ENCODE assay signal across 30 mouse cellular contexts in genomic region chr12:8545066-8545610, GRCm38 (mm10). TPM values are rescaled to one million over a fixed set of nuclear protein-coding genes. Genes with fewer than 3 reads are reported as not detected.
DNase-seq lines count a peak whose midpoint lies in the region; ATAC-seq lines count a peak whose summit lies in the region.
"Had no signal": no experiment of that assay in that cellular context is flagged by ENCODE, and none has a peak within 500 bp of the region (broad histone marks: within the 10 kb centered on the region; RNA-seq: fewer than 3 reads in every experiment).

No protein-coding gene starts in this region.

- peak; percentile 60 for DNase-seq in heart, adult 11 months
- no peak for DNase-seq in heart, adult 18-20 months
- DNase-seq in midbrain, embryonic 10.5 days (ENCODE audit: low spot score), result peak; percentile 8
- DNase-seq in frontal cortex, postnatal 36 days (ENCODE audit: low spot score in 2 of 2), result peak; percentile 38 to 48
- peak; percentile 34 for DNase-seq in right cerebral cortex, postnatal 25 days
- no peak for DNase-seq in thymus, postnatal 36 days
- DNase-seq: cerebellum, adult 9-11 months; gastrocnemius, postnatal 10 days; heart, adult 2 months; heart, postnatal 36 days; kidney, adult 11 months; kidney, postnatal 10 days; liver, embryonic 13.5 days; lung, embryonic 14.5 days; lung, postnatal 36 days; retina, postnatal 1 day had no signal

- no peaks in the 10 kb centered on the region for H3K36me3 ChIP-seq in midbrain, embryonic 10.5 days
- no peaks in the 10 kb centered on the region for H3K36me3 ChIP-seq in midbrain, embryonic 16.5 days (ENCODE audit: control insufficient read depth, insufficient read depth, low read length)
- H3K36me3 ChIP-seq in neural tube, embryonic 15.5 days, result no peaks in the 10 kb centered on the region
- H3K36me3 ChIP-seq: embryonic facial prominence, embryonic 13.5 days; G1E; limb, embryonic 12.5 days; liver, embryonic 13.5 days; stomach, embryonic 15.5 days had no signal

- H3K4me1 ChIP-seq in midbrain, embryonic 10.5 days, result no peaks in the 10 kb centered on the region
- no peaks in the 10 kb centered on the region for H3K4me1 ChIP-seq in midbrain, embryonic 16.5 days (ENCODE audit: control insufficient read depth, insufficient read depth, low read length)
- H3K4me1 ChIP-seq in neural tube, embryonic 15.5 days, result no peaks in the 10 kb centered on the region
- H3K4me1 ChIP-seq: embryonic facial prominence, embryonic 13.5 days; limb, embryonic 12.5 days; stomach, embryonic 15.5 days had no signal

- H3K4me3 ChIP-seq in midbrain, embryonic 10.5 days, result no peak overlapping the region
- H3K4me3 ChIP-seq in midbrain, embryonic 16.5 days (ENCODE audit: low read depth, low read length), result no peak overlapping the region
- H3K4me3 ChIP-seq in neural tube, embryonic 15.5 days (replicated peaks), result no peak overlapping the region
- H3K4me3 ChIP-seq: embryonic facial prominence, embryonic 13.5 days; heart, adult 2 months; limb, embryonic 12.5 days; liver, embryonic 13.5 days; stomach, embryonic 15.5 days had no signal

- 87% methylated on average over 5 of the region's 5 CpGs for WGBS in midbrain, embryonic 10.5 days
- whole genome bisulfite sequencing in midbrain, embryonic 16.5 days, result 83% methylated on average over 5 of the region's 5 CpGs
- 84% methylated on average over 5 of the region's 5 CpGs for WGBS in neural tube, embryonic 15.5 days

- no peak overlapping the region for H3K9ac ChIP-seq in midbrain, embryonic 16.5 days (ENCODE audit: low read depth, low read length)
- no peak overlapping the region for H3K9ac ChIP-seq in neural tube, embryonic 15.5 days (replicated peaks)
- H3K9ac ChIP-seq: embryonic facial prominence, embryonic 13.5 days; limb, embryonic 12.5 days; liver, embryonic 13.5 days; lung, embryonic 14.5 days; stomach, embryonic 15.5 days had no signal

- no peak for ATAC-seq in midbrain, embryonic 16.5 days
- no peak for ATAC-seq in neural tube, embryonic 15.5 days (ENCODE audit: low FRiP score)
- ATAC-seq: forebrain, embryonic 14.5 days had no signal

- no peaks in the 10 kb centered on the region for H3K9me3 ChIP-seq in midbrain, embryonic 10.5 days (replicated peaks)
- no peaks in the 10 kb centered on the region for H3K9me3 ChIP-seq in midbrain, embryonic 16.5 days (replicated peaks; ENCODE audit: control insufficient read depth, low read length, poor library complexity, severe bottlenecking)
- no peaks in the 10 kb centered on the region for H3K9me3 ChIP-seq in neural tube, embryonic 15.5 days (replicated peaks)
- H3K9me3 ChIP-seq: embryonic facial prominence, embryonic 13.5 days; G1E; limb, embryonic 12.5 days; liver, embryonic 13.5 days; stomach, embryonic 15.5 days had no signal

- H3K4me2 ChIP-seq in midbrain, embryonic 16.5 days (ENCODE audit: low read length), result no peak overlapping the region
- no peak overlapping the region for H3K4me2 ChIP-seq in neural tube, embryonic 15.5 days
- H3K4me2 ChIP-seq: embryonic facial prominence, embryonic 13.5 days; limb, embryonic 12.5 days; liver, embryonic 13.5 days; lung, embryonic 14.5 days; stomach, embryonic 15.5 days had no signal

- no peaks in the 10 kb centered on the region for H3K27me3 ChIP-seq in midbrain, embryonic 10.5 days (ENCODE audit: low read depth, poor library complexity, severe bottlenecking)
- H3K27me3 ChIP-seq in midbrain, embryonic 16.5 days (ENCODE audit: control insufficient read depth, insufficient read depth, low read depth, low read length), result no peaks in the 10 kb centered on the region
- no peaks in the 10 kb centered on the region for H3K27me3 ChIP-seq in neural tube, embryonic 15.5 days (replicated peaks)
- H3K27me3 ChIP-seq: embryonic facial prominence, embryonic 13.5 days; limb, embryonic 12.5 days; liver, embryonic 13.5 days; stomach, embryonic 15.5 days had no signal

- H3K27ac ChIP-seq in midbrain, embryonic 10.5 days (replicated peaks), result no peak overlapping the region
- H3K27ac ChIP-seq in midbrain, embryonic 16.5 days (ENCODE audit: low read length), result no peak overlapping the region
- H3K27ac ChIP-seq in neural tube, embryonic 15.5 days (replicated peaks), result no peak overlapping the region
- H3K27ac ChIP-seq: embryonic facial prominence, embryonic 13.5 days; heart, adult 2 months; limb, embryonic 12.5 days; liver, embryonic 13.5 days; stomach, embryonic 15.5 days had no signal

RNA-seq across cellular contexts. Expression of gene Rhob, which starts 45.3 kb away (rescaled TPM):
- 100 to 1,000 TPM; 165 to 172 TPM for total RNA-seq in heart, adult 18-20 months (2021)
- 30.0 and 30.1 TPM in 2 replicates for polyA plus RNA-seq in midbrain, embryonic 10.5 days (2016; fragmentation: Nextera tagmentation; extraction: Ambion mirVana)
- 75.7 and 80.0 TPM in 2 replicates for polyA plus RNA-seq in midbrain, embryonic 16.5 days (2015; fragmentation: Nextera tagmentation; extraction: Ambion mirVana)
- polyA plus RNA-seq in neural tube, embryonic 15.5 days (2015; fragmentation: Nextera tagmentation; extraction: Ambion mirVana), result 77.0 and 91.1 TPM in 2 replicates

RNA-seq across cellular contexts. Expression of gene Slc7a15, which starts 53.7 kb away (rescaled TPM):
- not detected for total RNA-seq in heart, adult 18-20 months (2021)
- polyA plus RNA-seq in midbrain, embryonic 10.5 days (2016; fragmentation: Nextera tagmentation; extraction: Ambion mirVana), result not detected in 2 replicates
- not detected in 2 replicates for polyA plus RNA-seq in midbrain, embryonic 16.5 days (2015; fragmentation: Nextera tagmentation; extraction: Ambion mirVana)
- not detected in 2 replicates for polyA plus RNA-seq in neural tube, embryonic 15.5 days (2015; fragmentation: Nextera tagmentation; extraction: Ambion mirVana)
- total RNA-seq: adrenal gland, adult 18-20 months; adrenal gland, postnatal 4 days; G1E; gastrocnemius, postnatal 10 days; heart, adult 2 months; heart, postnatal 36 days; layer of hippocampus, adult 8-10 months; megakaryocyte-erythroid progenitor cell, adult 5-6 weeks; midbrain, postnatal 0 days had no signal
- polyA plus RNA-seq: embryonic facial prominence, embryonic 13.5 days; forebrain, embryonic 14.5 days; G1E; heart, adult 2 months; heart, embryonic 14.5 days; limb, embryonic 12.5 days; liver, embryonic 13.5 days; lung, embryonic 14.5 days; midbrain, postnatal 0 days; spleen, adult 2 months had no signal

Comparison
In these comparisons a context has a peak if more than half of its experiments do, and no peak if none do; other contexts are left out.
1. DNase-seq: peak in heart, adult 11 months (single experiment), midbrain, embryonic 10.5 days (single experiment), frontal cortex, postnatal 36 days (2 of 2) and right cerebral cortex, postnatal 25 days (single experiment); none in heart, adult 18-20 months (0 of 2) and thymus, postnatal 36 days (0 of 2).